8 mouse cellular contexts compared by ENCODE assay signal in the genomic region with DNA sequence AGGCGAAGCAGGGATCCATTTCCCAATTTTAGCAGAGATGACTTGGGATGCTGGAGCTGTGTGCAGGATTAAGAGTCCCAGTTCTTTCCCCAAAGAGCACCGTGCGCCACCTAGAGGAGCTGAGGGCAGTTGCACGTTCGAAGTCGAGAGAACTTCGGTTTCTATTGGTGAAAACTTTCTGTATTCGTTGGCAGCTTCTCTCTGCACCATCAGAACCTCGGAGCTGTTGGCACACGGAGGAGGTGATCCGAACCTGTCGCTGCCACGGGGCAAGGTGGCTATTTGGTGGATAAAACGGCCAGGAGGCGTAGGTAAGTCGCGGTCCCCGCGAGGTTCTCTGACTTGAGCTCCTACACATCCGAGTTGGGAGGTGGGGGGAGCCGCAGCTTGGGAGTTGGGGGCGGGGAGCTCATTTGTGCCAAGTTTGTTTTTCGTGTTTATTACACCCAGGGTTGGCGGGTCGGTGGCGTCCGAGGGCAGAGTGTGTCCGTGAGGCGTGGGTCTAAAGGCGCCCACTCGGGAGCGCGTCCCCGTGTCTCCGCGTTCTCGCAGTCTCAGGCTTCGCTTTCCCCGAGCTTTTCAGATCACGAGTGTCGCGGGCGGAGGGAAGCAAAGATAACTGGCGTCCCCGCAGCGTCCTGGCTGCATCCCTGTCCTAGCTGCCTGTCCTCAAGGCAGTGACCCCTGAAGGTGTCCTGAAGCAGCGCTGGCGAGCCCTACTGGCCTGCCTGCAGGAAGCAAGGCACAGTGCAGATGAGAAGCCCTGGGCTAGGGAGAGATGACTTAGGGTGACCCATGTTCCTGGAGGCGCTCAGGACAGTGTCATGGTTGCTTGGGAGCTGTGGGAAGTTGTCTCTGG. TPM values are rescaled to one million over a fixed set of nuclear protein-coding genes. Genes with fewer than 3 reads are reported as not detected.
DNase-seq lines count a peak whose midpoint lies in the region; ATAC-seq lines count a peak whose summit lies in the region.

A gene (plus strand): TSS at position 172 of the 859 bp plus-strand sequence.

- no peaks in the 10 kb centered on the region for H3K27me3 ChIP-seq in intestine, embryonic 15.5 days (replicated peaks)
- no peaks in the 10 kb centered on the region for H3K27me3 ChIP-seq in midbrain, embryonic 11.5 days (ENCODE audit: control insufficient read depth, insufficient read depth, low read length)

- no peaks in the 10 kb centered on the region for H3K9me3 ChIP-seq in intestine, embryonic 15.5 days
- H3K9me3 ChIP-seq in midbrain, embryonic 11.5 days (ENCODE audit: control insufficient read depth, low read length) = no peaks in the 10 kb centered on the region

- H3K4me3 ChIP-seq in intestine, embryonic 15.5 days (replicated peaks) = peak within 1 kb of the TSS; percentile 48
- H3K4me3 ChIP-seq in midbrain, embryonic 11.5 days (ENCODE audit: low read depth, low read length) = peak within 1 kb of the TSS; percentile 53

- no peak within 1 kb of the TSS for H3K27ac ChIP-seq in intestine, embryonic 15.5 days
- no peak within 1 kb of the TSS for H3K27ac ChIP-seq in midbrain, embryonic 11.5 days (ENCODE audit: low read depth, low read length)

- peak; percentile 74 for ATAC-seq in intestine, embryonic 15.5 days
- peak; percentile 75 for ATAC-seq in midbrain, embryonic 11.5 days (ENCODE audit: low FRiP score)

- under 1% methylated on average over 49 of the region's 49 CpGs for WGBS in intestine, embryonic 15.5 days
- 2% methylated on average over 49 of the region's 49 CpGs for WGBS in midbrain, embryonic 11.5 days

- intact Hi-C loops in gastrocnemius, postnatal 36 days (cut with DNase I) = no loop called here
- intact Hi-C loops in left cerebral cortex, postnatal 4 days (cut with DNase I) = no loop called here

- no peaks in the 10 kb centered on the region for H3K36me3 ChIP-seq in intestine, embryonic 15.5 days
- H3K36me3 ChIP-seq in midbrain, embryonic 11.5 days (ENCODE audit: control insufficient read depth, insufficient read depth, low read length) = no peaks in the 10 kb centered on the region

- H3K4me2 ChIP-seq in intestine, embryonic 15.5 days (replicated peaks) = peak within 1 kb of the TSS; percentile 98
- peak within 1 kb of the TSS; percentile 92 for H3K4me2 ChIP-seq in midbrain, embryonic 11.5 days

- H3K4me1 ChIP-seq in intestine, embryonic 15.5 days (replicated peaks) = 0 out of 2 replicates have a peak, but pooled peaks cover 4% of the 10 kb centered on the region
- no peaks in the 10 kb centered on the region for H3K4me1 ChIP-seq in midbrain, embryonic 11.5 days (ENCODE audit: control insufficient read depth, insufficient read depth, low read length)

- DNase-seq in adrenal gland, adult 8-10 months = peak; percentile 64
- DNase-seq in embryo, embryonic 11 days = peak; percentile 92
- peak; percentile 43 to 56 for DNase-seq in gastrocnemius, postnatal 36 days
- peak; percentile 71 for DNase-seq in left cerebral cortex, postnatal 4 days
- DNase-seq in midbrain, embryonic 11.5 days (ENCODE audit: low spot score, missing footprints) = peak; percentile 97
- DNase-seq in skeletal muscle tissue, adult 2 months (ENCODE audit: low read depth, low spot score) = peak; percentile 38
- no peak for DNase-seq in MN1 (ENCODE audit: low spot score)

- H3K9ac ChIP-seq in intestine, embryonic 15.5 days = peak within 1 kb of the TSS; percentile 53
- H3K9ac ChIP-seq in midbrain, embryonic 11.5 days (ENCODE audit: low read length) = peak within 1 kb of the TSS; percentile 65

RNA-seq across cellular contexts. Expression of the gene that starts here (rescaled TPM):
- total RNA-seq in adrenal gland, adult 8-10 months (2022) = 10 to 100 TPM in 1 of 4 experiments, 1 to 10 TPM in 2, under 1 TPM in 1; 0.41 to 10.9 (median 4.6) TPM
- under 1 TPM; 0.10 to 0.12 TPM for total RNA-seq in gastrocnemius, postnatal 36 days (2021)
- 0.43 and 0.55 TPM in 2 replicates for polyA plus RNA-seq in intestine, embryonic 15.5 days (2015; fragmentation: Nextera tagmentation; extraction: Ambion mirVana)
- under 1 TPM; 0.30 to 0.36 TPM for total RNA-seq in left cerebral cortex, postnatal 4 days (2021)
- polyA plus RNA-seq in midbrain, embryonic 11.5 days (2014; fragmentation: Nextera tagmentation; extraction: Ambion mirVana) = 0.19 and 0.36 TPM in 2 replicates

Comparison
In these comparisons a context has a peak if more than half of its experiments do, and no peak if none do; other contexts are left out.
1. Peak in DNase-seq in gastrocnemius, postnatal 36 days; RNA of the gene not detected or under 1 TPM.
2. Peak in ATAC-seq, H3K4me3 ChIP-seq, H3K9ac ChIP-seq and H3K4me2 ChIP-seq in intestine, embryonic 15.5 days; RNA of the gene not detected or under 1 TPM.
3. Peak in DNase-seq in left cerebral cortex, postnatal 4 days; RNA of the gene not detected or under 1 TPM.
4. Peak in DNase-seq, ATAC-seq, H3K4me3 ChIP-seq, H3K9ac ChIP-seq and H3K4me2 ChIP-seq in midbrain, embryonic 11.5 days; RNA of the gene not detected or under 1 TPM.